Mouse (Mus musculus) layer of hippocampus, postnatal 14 days (tissue): Measurements from ENCODE around the gene Tcf7. TPM values are rescaled to one million over a fixed set of nuclear protein-coding genes. Genes with fewer than 3 reads are reported as not detected.
"Not testable (repeated sequence)": the region's sequence is repeated elsewhere in the genome, so short reads cannot be mapped to it uniquely, and the experiment has no call there.

ENCODE experiments used
- DNase-seq, 2 experiments: peaks; one replicate each; pipeline ENCODE4 v3.0.0; 2021 to 2022; ENCODE audit warnings: low spot score in 2 of 2, mixed read lengths in 1 of 2
- total RNA-seq, 2 experiments: library from RNA; stranded (reverse); gene quantifications; 2 replicates each; pipeline ENCODE4 v1.2.3; 2021

Gene Tcf7
- total RNA-seq, 2 experiments from 2014 or later = 6.0 to 6.3 TPM

GRCm38 (mm10) chr11:52228722-52229448 is 53.9 kb downstream of the Tcf7 start:
- DNase-seq = no peak

- DNase-seq = no peak
Observed at GRCm38 (mm10) chr11:52227466-52228226, 55.2 kb downstream of the Tcf7 start.

GRCm38 (mm10) chr11:52227053-52227452 is 55.8 kb downstream of the Tcf7 start:
- DNase-seq = no peak

- no peak for DNase-seq
Observed at GRCm38 (mm10) chr11:52225986-52226599, 56.7 kb downstream of the Tcf7 start.

- DNase-seq = no peak
Observed at GRCm38 (mm10) chr11:52223968-52224682, 58.7 kb downstream of the Tcf7 start.

- no peak for DNase-seq
Observed at GRCm38 (mm10) chr11:52222891-52223290, 59.9 kb downstream of the Tcf7 start.

GRCm38 (mm10) chr11:52221921-52222320 is 60.9 kb downstream of the Tcf7 start:
- DNase-seq = not testable (repeated sequence)

- peak; percentile 71 to 78 for DNase-seq
Observed at GRCm38 (mm10) chr11:52220282-52220681, 62.5 kb downstream of the Tcf7 start.

- DNase-seq = no peak
Observed at GRCm38 (mm10) chr11:52213887-52214286, 68.9 kb downstream of the Tcf7 start, which contains the start of gene Olfr1371. Gene Olfr1371 (minus strand): TSS chr11:52213987.

Other genes with a start within 250 kb of the Tcf7 start
- 100 to 1,000 TPM; 128 to 136 TPM for gene Ppp2ca, start 184.3 kb downstream of the Tcf7 start, total RNA-seq
- not detected for gene Olfr1373, start 137.5 kb downstream of the Tcf7 start, total RNA-seq
- not detected for gene Olfr1371, start 69.0 kb downstream of the Tcf7 start, total RNA-seq
- 100 to 1,000 TPM; 467 to 471 TPM for gene Skp1a, start 51.0 kb downstream of the Tcf7 start, total RNA-seq
- 100 to 1,000 TPM; 564 to 569 TPM for gene Vdac1, start 77.8 kb upstream of the Tcf7 start, total RNA-seq
- 10 to 100 TPM; 82.2 to 82.4 TPM for gene 9530068E07Rik, start 113.4 kb upstream of the Tcf7 start, total RNA-seq